Mouse (Mus musculus) frontal cortex, postnatal 14 days (tissue): ENCODE measurements around the gene Tmem179.

Source experiments
- DNase-seq, 2 experiments: peaks; one replicate each; pipeline ENCODE4 v3.0.0; 2022; ENCODE audit warnings: low spot score in 2 of 2

Gene Tmem179

DNA sequence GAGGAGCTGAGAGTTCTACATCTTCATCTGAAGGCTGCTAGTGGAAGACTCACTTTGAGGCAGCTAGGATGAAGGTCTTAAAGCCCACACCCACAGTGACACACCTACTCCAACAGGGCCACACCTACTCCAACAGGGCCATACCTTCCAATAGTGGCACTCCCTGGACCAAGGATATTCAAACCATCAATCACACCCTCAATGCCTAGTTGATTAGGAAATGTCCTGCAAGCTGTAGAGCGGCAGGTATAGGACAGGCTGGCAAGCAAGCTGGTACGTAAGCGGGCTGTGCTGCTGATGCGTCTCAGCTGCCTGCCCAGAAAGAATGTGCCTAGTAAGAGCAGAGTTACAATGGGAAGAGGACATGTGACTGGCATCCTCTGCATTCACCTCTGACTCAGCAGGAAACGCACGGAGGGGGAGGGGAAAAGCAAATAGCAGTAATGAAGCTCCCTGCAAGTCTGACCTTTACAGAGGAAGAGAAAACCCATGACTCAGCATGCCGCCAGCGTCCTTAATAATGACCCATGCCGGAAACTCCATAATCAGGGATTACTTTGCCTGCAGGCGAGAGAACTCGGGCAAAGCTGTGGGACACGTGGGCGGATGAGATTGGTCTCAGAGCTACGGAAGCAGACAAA lies at the start of gene Tmem179:
Gene Tmem179, minus strand, starts transcription at position 51 of the 641 bp plus-strand sequence.
- DNase-seq = no peak

DNA sequence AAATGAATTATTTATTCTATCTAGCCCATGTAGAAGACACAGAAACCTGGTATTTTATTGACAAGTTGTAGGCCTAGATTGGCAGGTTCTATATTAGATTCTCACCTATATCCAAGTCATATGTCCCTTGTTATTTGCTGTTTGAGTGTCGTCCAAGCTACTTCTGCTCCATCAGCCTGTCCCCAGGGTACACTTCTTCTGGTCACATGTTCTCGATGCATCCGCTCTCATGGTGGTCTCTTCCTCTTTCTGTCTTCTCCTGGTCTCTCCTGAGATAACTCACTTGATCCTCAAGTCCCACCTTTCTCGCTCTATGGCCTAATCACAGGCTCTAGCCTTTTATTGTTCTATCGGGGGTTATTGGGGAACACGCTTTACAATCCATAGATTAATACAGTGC lies 46.5 kb upstream of the Tmem179 start:
- DNase-seq = no peak

DNA sequence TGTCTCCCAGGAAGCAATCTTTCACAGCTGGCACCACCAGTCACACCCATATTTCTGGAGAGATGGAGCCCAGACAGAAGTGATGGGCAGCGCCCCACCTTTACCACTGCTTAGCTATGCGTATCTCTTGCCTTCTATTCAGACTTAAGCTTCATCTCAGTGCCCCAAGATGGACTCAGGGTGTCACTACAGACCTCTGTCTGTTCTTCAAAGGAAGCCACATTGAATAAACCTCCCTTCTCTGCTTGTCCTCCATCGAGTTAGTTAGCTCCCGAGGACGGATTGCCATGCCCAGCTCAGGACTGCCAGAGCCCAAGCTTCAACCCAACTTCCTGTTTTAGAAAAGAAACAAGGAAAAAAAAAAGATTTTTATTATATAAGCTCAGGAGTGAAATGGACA lies 45.9 kb upstream of the Tmem179 start:
- no peak for DNase-seq

DNA sequence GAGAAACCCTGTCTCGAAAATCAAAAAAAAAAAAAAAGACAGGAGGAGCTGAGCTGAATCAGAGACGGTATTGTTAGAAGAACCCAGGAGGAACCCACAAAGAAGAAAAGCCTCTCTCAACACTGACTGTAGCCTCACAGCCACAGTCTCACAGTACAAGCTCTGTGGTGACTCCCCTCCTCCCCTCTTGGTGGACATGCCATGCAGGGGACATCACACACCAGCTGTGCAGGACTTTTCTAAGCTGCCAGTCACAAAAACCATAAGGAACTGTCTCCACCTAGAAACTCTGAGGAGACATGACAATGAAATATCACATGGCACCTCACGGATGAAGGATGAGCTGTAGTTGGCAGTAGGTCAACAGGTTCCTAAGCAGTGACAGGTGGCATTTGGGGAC lies 44.6 kb upstream of the Tmem179 start:
- no peak for DNase-seq

DNA sequence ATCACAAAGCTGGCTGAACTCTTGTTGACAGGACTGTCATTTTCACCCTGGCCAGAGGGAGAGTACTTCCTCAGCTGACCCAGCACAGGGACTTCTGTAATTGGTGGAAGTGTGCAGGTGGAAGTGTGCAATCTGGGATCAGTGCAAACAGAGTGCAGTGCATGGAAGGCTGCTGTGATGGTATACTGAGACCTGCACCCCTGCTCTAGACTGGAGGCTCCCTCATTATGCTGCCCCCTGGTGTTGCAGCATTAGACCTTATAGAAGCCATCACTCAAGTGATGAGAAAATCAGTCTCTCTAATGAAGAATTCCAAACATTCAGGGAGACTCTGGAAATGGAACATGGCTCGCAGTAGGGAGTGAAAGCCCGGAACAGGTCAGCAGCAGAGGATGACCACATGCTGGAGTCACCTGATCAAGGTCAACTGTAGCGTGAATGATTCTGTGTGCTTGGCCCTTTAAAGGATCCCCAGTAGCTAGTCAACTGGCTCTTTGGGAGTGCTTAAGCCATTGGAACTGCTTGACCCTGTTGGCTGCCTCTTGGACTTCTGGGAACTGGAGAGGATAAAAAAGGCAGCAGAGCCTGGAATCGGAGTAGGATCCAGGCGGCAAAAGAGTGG lies 43.7 kb upstream of the Tmem179 start:
- DNase-seq = no peak

DNA sequence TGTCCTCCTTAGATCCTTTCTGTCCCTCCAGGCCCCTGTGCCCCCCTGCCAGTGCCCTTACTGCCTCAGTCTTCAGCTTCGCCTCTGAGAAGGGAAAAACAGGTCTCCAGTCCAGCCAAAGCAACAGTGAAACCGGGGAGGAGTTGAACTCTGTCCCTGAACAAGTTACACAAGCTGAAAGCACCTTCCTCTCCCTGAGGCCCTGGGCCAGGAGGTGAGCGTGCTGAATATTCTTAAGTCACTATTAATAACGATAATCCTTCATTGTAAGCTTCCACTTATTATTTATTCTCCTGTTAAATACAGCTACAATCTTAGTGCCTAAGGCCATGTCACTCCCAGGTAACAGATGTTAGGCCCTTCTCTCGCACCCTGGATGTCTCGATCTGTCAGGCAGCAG lies 43.1 kb upstream of the Tmem179 start:
- DNase-seq = no peak

DNA sequence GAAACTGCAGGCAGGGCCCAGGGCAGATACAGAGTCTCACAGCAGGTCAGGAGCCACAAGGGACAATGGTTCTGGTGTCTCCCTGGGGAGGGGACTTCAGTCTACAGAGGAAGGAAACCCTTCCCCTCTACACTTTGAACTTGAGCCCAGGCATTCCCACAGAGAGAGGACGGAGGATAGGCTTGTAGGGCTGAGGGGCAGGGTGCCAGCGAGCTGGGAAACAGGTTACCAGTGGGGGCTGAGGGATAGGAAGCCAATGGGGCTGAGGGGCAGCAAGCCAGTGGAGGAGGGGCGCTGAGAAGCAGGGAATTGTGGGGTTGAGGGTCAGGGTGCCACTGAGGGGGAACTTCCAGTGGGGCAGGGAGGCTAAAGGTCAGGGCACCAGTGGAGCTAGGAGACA lies 42.7 kb upstream of the Tmem179 start:
- no peak for DNase-seq

DNA sequence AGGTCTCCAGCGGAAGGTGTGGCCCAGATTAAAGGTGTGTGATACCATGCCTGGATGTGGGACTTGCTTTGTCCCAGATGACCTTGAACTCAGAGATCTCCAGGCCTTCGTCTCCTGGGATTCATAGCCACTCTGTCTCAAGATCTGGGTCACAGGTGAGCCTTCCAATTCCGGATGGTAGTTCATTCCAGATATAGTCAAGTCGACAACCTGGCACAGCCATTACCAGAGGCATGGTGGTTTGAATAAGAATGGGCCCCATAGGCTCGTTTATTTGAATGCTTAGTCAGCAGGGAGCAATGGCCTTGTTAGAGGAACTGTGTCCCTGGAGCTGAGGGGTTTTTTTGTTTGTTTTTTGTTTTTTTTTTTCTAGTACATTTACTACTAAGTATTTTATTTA lies 40.7 kb upstream of the Tmem179 start:
- no peak for DNase-seq

DNA sequence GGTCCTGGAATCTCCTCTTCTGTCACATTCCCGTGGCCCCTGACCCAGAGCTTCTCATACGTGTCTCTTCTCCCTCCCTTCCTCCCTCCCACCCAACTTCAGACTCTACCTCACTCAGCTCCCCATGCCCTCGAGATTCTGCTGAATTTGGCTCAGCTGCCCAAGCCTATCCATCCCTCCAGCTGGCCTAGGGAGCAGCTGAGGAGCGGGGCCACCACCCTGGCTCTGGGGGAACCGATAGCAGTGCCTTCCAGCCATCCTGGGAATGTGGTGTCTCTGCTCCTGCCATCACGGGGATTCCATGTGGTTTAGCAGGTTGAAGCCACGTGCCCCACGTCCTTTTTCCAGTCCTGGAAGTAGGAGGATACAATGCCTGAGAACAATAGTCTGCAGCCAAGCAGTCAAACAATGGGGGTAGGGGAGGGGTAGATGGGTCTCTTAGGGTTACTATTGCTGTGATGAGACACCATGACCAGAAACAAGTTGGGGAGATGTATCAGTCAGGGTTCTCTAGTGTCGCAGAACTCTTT lies 40.0 kb upstream of the Tmem179 start:
- DNase-seq = no peak

DNA sequence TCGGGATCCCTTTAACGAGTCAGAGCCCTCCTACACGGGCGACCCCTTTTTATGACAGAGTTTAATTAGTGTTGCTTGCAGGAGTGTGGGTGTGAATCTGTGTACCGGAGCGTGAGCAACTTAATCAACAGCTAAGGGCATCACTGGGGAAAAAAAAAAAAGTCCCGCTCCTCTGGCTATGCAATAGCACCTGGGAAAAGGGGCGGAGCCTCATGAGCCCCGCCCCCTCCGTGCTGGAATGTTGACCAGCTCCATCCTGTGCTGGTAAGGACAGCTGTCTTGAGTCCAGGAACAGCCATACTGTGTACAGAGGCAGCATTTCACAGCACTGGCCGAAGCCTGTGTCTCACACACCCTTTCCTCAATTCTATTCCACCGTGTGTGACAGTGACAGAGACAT lies 38.4 kb upstream of the Tmem179 start:
- no peak for DNase-seq

DNA sequence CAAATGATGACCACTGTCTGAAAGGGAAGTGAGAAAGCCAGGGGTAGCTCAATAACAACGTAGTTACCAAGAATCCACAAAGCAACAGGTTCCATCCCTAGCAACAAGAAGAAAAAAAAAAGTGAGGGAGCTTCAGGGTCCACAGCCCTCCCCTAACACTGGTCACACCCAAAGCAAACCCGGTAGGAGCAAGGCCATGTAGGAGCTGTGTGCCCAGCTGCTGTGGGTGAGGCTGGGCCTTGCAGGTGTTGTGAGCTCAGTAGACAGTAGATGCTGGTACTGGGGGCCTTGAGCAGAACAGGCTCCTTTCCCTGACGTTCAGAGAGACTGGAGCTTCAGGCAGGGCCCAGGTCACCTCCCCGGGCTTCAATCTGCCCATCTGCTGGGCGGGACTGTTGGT lies 36.0 kb upstream of the Tmem179 start:
- no peak for DNase-seq

DNA sequence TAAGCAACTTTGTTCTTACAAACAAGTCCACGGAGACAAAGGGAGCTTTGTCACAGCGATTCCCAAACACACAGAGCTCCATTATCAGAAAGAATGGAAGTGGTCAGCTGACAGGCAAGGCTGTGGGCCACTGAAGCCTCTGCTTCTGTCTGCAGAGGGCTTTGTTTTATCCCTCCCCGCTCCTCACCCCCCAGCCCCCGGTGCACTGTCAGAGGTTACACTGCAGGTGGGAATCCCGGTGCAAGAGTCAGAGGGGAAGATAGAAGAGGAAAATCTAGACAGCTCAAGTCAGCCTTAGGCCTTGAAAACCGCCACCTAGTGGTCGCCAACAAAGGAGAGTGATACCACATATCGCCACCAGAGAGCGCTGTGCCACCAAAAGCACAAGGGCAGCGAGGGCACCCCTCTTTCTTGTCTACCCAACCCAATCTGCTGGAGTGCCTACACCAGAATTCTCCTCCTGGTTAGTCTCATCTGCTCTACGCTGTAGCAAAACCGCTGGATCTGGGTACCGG lies 35.4 kb upstream of the Tmem179 start:
- DNase-seq = peak; percentile 85 to 92

DNA sequence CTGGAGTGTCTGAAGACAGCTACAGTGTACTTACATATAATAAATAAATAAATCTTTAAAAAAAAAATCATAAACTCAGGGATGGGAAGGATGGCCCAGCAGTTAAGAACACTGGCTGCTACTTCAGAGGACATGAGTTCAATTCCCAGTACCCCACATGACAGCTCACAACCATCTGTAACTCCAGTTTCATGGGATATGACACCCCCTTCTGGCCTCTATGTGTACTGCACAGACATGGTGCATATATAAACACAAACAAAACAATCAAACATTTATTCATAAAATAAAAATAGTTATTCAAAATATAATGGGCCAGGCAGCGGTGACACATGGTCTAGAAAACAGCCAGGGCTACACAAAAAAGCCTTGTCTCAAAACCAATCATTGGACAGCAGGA lies 32.7 kb upstream of the Tmem179 start:
- DNase-seq = no peak

DNA sequence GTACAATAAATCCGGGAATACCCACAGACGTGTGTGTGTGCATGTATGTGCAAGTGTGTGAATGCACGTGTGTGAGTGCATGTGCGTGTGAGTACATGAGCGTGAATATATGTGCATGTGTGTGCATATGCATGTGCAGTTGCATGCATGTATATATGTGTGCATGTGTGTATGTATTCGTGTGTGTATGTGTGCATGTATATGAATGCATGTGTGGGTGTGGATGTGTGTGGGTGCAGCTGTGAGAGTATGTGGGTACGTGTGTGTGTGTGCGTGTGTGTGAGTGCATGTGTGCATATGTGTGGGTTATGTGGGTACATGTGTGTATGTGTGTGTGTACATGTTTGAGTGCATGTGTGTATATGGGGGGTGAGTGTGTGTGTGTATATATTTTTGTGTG lies 29.6 kb upstream of the Tmem179 start:
- no peak for DNase-seq

DNA sequence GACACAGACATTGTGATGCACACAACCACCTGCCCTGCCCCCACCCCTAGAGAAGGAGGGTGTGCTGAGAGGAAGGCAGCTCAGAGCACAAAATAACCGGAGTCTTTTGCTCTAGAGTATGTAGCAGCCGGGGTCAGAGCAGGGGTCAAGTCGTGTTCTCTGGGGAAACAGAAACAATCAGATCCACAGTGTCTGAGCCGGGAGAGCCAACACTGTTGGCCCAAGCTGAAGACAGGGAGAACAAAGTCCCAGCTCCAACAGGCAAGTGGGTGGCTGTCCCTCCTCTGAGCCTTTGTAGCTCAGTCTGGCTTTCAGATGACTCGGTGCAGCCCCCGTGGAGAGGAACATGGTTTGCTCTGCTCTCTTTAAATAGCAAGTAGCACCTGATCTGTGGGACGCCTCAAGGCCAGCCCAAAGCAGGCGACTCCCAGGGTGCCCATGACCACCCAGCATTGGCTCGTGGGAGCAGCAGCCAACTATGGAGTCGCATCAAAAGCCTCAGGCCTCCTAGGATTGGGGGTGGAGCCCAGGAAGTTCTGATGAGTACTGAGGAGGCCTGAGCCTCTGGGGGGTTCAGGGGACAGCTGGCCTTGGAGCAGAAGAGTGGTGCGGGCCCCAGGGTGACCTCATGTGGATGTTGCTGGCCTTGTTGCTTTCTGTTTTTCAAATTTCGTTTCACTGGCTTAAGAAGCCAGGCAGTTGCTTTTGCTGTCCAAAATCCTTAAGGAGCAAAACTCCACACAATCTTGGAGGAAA lies 28.6 kb upstream of the Tmem179 start:
- DNase-seq = no peak

DNA sequence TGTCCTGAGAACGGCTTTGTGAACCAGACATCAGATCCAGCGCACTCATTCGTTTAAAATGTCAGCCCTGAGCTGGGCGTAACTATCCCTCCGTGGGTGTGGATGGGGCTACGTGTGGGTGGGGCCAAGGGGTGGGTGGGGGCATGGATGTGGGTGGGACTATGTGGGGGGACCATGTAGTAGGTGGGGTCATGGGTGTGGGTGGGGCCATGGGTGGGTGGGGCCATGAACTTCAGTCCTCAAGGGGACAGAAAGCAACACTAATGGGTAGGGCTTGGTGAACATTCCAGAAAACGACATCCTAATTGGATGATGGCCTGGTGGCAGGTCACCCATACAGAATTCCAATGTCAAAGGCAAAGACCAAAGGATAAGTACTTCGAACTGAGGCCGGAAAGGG lies 27.4 kb upstream of the Tmem179 start:
- DNase-seq = no peak

DNA sequence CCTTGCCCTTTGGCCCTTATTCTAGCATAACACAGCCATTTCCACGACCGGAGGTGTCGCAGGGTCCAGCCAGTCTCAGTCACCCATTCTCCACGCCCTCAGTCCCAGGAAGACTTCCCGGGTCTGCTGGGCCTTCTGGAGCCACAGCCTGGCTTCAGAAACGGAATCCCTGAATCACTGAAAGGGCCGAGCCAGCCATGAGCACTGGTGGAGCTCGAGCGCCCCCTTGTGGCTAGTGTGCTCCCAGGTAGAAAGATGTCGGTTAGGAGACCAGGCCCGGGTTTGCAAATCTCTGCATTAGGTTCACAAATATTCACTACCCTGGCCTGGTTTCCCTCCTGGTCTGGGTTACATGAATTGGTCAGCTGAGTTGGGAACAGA lies 26.4 kb upstream of the Tmem179 start:
- DNase-seq = peak; percentile 72 to 90

DNA sequence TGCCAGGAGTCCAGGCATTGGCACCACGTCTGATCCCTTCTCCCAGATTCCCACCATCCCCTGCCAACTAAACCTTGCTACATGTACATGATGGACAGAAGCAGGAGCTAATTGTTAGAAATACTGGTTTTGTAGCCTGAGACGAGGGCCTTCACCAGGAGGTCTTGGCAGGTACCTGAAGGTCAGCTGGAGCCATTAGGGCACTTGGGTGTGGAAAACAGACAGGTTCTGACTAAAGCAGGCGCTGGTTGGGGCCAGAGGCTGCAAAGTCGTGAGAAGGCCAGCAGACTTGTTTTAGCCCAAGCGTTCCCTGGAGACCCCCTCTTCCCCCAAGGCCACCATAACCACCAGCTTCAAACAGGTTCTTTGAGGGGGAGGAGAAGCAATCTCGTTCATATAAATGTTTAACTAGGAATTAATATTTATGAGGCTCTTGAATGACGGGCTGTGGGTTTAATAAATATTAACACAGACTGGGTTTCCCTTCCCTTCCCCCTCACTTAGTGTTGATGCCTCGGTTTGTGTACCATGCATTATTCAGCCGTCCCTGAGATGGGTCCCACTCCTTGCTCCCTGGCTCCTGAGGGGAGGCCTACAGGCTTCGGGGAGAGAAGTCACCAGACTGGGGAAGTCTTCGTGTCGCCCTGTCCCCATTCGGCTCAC lies 25.8 kb upstream of the Tmem179 start:
- DNase-seq = no peak

DNA sequence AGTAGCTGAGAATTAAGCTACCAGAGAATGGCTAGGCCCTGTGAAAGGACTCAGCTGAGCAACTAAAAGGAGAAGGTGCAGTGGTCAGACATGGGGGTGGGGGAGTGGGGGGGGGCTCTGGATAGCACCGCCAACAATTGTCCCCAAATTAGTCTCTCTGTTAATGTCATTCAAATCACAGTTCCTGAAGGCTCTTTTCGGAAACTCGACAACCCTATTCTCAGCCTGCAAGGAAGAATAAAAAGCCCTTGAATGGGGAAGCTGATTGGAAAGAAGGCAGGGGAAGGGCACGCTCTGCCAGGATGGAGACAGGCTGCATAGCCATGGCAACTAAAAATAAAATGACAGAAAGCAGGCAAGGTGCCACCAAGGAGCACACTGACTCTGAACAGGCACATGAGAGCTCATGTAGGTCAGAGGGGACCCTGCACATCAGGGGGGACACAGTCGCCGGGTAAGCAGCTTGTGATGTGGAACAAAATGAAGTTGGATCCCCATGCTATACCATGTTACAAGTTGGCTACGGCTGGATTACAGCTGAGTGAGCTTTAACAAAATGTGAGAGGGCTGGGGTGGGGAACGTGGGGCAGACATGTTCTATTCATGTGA lies 25.0 kb upstream of the Tmem179 start:
- peak in 1 of 2 experiments; percentile 22 for DNase-seq

DNA sequence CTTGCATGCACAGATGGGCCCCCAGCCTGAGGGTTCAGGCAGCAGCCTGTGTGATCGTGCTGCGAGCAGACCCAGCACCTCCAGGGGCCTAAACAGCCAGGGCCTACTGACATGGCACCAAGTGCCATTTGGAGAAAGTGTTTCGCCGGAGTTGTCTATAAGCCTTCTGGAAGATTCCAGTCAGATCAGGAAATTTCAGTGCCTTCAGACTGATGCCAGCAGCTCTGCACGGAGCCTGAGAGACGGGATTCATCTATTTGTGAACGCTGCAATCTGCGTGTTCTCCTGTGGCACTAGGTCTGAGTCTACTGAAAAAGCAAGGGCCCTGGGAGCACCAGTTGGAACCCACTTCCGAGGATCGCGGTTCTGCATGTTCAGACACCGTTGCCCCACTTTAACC lies 23.8 kb upstream of the Tmem179 start:
- no peak for DNase-seq

DNA sequence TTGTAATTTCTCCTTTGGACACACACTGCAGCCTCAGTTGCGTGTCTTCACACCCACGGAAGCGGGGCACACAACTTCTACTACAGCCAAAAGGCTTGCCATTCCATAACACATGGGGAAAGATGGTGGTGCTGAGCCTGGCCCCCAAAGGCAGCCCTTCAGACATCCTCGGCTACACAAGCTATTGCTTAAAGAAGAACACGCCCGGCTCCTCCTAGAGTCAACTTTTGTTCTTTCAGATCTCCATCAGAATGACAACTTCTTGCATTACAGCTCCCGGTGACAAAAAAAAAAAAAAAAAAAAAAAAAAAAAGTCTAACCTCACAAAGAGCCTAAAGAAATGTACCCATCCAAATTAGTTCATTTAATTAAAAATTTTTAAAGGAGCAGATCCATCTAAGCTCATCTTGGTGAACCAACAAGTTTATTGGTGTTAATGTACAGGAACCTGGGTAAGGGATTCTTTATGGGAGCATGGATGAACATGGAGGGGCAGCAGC lies 23.0 kb upstream of the Tmem179 start:
- no peak for DNase-seq

DNA sequence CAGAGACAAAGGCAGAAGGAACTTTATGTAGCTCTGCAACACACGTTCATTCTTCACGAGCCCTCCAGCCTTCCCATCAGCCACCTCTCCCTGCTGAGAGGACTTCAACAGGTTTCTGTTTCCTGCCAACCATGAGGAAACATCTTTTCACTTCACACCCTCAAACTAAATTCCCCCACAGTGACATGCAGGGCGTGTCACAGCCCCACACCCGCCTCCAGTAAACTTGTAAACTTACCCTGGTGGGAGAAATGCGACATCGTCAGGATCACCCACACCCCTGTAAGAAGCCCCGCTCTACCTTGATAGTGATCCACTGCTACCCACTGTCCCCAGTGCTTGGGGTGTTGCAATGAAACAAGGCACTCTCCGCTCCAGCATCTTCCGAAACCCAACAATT lies 21.8 kb upstream of the Tmem179 start:
- no peak for DNase-seq
